Comparison of ENCODE assay signal across 11 mouse cellular contexts in the genomic region with DNA sequence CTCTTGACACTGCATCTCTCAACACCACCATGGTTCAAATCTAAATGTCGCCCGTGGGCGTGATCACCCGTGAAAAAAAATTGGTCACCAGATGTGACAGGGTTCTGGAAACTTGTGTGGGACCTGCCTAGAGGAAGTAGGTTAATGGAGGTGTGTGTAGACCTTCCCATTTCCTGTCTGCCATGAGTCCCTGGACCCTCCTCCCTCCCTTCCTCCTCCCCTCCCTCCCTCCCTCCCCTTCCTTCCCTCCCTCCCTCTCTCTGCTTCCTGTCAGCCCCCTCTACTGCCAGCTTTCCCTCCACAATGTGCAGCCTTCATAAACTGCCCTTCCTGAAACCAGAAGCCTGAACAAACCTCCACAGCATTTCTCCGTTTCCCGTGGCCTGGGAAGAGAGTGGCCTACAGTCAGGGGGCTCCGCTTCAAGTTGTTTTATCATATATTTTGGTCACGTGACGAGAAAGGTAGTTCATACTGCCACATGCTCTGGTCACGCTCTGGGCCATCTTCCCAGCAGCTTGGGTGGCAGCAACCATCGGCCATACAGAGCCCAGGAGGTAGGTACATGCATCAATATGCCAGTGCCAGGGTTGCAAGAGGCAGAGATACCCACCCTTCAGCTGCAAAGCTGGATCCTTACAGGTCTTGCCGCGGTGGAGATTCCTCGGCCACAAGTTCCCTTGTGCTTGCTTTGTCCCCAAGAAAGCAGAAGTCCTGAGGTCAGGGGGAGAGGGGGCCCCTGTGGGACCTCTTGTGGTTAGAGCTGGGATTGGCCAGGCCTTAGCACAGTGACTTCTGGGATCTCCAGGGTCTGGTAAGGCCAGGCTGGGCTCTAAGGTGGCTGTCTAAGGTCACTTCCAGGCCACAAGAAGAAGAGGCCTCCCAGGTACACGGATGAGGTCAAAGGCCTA. TPM values are rescaled to one million over a fixed set of nuclear protein-coding genes. Genes with fewer than 3 reads are reported as not detected.
DNase-seq lines count a peak whose midpoint lies in the region; ATAC-seq and TF ChIP-seq lines count a peak whose summit lies in the region.
"Had no signal": no experiment of that assay in that cellular context is flagged by ENCODE, and none has a peak within 500 bp of the region (broad histone marks: within the 10 kb centered on the region; RNA-seq: fewer than 3 reads in every experiment).

No protein-coding gene starts in this region.

- H3K4me3 ChIP-seq in forebrain, embryonic 10.5 days, result no peak overlapping the region
- no peak overlapping the region for H3K4me3 ChIP-seq in forebrain, embryonic 13.5 days
- H3K4me3 ChIP-seq in lung, adult 2 months (replicated peaks; ENCODE audit: extremely low read depth, low read depth, low read length), result no peak overlapping the region
- H3K4me3 ChIP-seq: forebrain, embryonic 15.5 days; neural tube, embryonic 12.5 days had no signal

- TF ChIP-seq CTCF in lung, adult 2 months (IDR thresholded peaks at IDR 0.05; ENCODE audit: insufficient read depth, low read length), result no peak

- no peak for DNase-seq in forebrain, embryonic 10.5 days (ENCODE audit: extremely low spot score, low spot score)
- peak; percentile 45 to 56 for DNase-seq in lung, postnatal 4 days
- no peak for DNase-seq in lung, adult 2 months
- peak; percentile 58 for DNase-seq in liver
- DNase-seq in splenic B cell, adult 2 months (ENCODE audit: low read depth, low spot score), result peak; percentile 82
- DNase-seq in cerebellum, adult 18-20 months, result no peak
- no peak for DNase-seq in cerebellum, adult 9-10 months

- H3K36me3 ChIP-seq in forebrain, embryonic 10.5 days (replicated peaks), result no peaks in the 10 kb centered on the region
- no peaks in the 10 kb centered on the region for H3K36me3 ChIP-seq in forebrain, embryonic 13.5 days (ENCODE audit: poor library complexity, severe bottlenecking)
- no peaks in the 10 kb centered on the region for H3K36me3 ChIP-seq in splenic B cell, adult 2 months (ENCODE audit: control insufficient read depth, insufficient read depth, low read length, poor library complexity, severe bottlenecking)
- H3K36me3 ChIP-seq: forebrain, embryonic 15.5 days; neural tube, embryonic 12.5 days had no signal

- ATAC-seq in forebrain, embryonic 13.5 days, result no peak
- ATAC-seq: forebrain, embryonic 15.5 days had no signal

- no peak for TF ChIP-seq POLR2A in lung, adult 2 months (IDR thresholded peaks at IDR 0.05; ENCODE audit: borderline replicate concordance, extremely low read depth, low read depth, low read length)

- no peak overlapping the region for H3K4me2 ChIP-seq in forebrain, embryonic 13.5 days
- H3K4me2 ChIP-seq: forebrain, embryonic 15.5 days; neural tube, embryonic 12.5 days had no signal

- H3K27me3 ChIP-seq in forebrain, embryonic 10.5 days (ENCODE audit: poor library complexity, severe bottlenecking), result no peaks in the 10 kb centered on the region
- H3K27me3 ChIP-seq in forebrain, embryonic 13.5 days, result no peaks in the 10 kb centered on the region
- no peaks in the 10 kb centered on the region for H3K27me3 ChIP-seq in splenic B cell, adult 2 months (ENCODE audit: control insufficient read depth, insufficient read depth, low read length, poor library complexity, severe bottlenecking)
- H3K27me3 ChIP-seq: forebrain, embryonic 15.5 days; neural tube, embryonic 12.5 days had no signal

- H3K27ac ChIP-seq in forebrain, embryonic 10.5 days, result peak overlapping the region; percentile 56
- H3K27ac ChIP-seq in forebrain, embryonic 13.5 days, result no peak overlapping the region
- H3K27ac ChIP-seq: forebrain, embryonic 15.5 days; neural tube, embryonic 12.5 days had no signal

- H3K9ac ChIP-seq in forebrain, embryonic 13.5 days, result no peak overlapping the region
- H3K9ac ChIP-seq: forebrain, embryonic 15.5 days; neural tube, embryonic 12.5 days had no signal

- H3K4me1 ChIP-seq in forebrain, embryonic 10.5 days, result peaks cover 41% of the 10 kb centered on the region
- H3K4me1 ChIP-seq in forebrain, embryonic 13.5 days, result no peaks in the 10 kb centered on the region
- no peaks in the 10 kb centered on the region; the same call in 1 of the 2 replicates for H3K4me1 ChIP-seq in lung, adult 2 months (ENCODE audit: control insufficient read depth, insufficient read depth, low read length)
- H3K4me1 ChIP-seq: forebrain, embryonic 15.5 days had no signal

- H3K9me3 ChIP-seq in forebrain, embryonic 10.5 days, result no peaks in the 10 kb centered on the region
- no peaks in the 10 kb centered on the region for H3K9me3 ChIP-seq in forebrain, embryonic 13.5 days (replicated peaks)
- H3K9me3 ChIP-seq: forebrain, embryonic 15.5 days; neural tube, embryonic 12.5 days had no signal

- 81% methylated on average over 15 of the region's 15 CpGs for whole genome bisulfite sequencing in forebrain, embryonic 10.5 days
- WGBS in forebrain, embryonic 13.5 days, result 80% methylated on average over 15 of the region's 15 CpGs
- 52% methylated on average over 15 of the region's 15 CpGs for WGBS in lung, adult 2 months

RNA-seq across cellular contexts. Expression of gene Rbm38, which starts 41.4 kb away (rescaled TPM):
- polyA plus RNA-seq in forebrain, embryonic 10.5 days (2016; fragmentation: Nextera tagmentation; extraction: Ambion mirVana), result 119 and 123 TPM in 2 replicates
- polyA plus RNA-seq in forebrain, embryonic 13.5 days (2015; fragmentation: Nextera tagmentation; extraction: Ambion mirVana), result 40.0 and 47.6 TPM in 2 replicates
- polyA plus RNA-seq in lung, adult 2 months (2012; rRNA removed), result 89.5 and 92.5 TPM in 2 replicates

RNA-seq across cellular contexts. Expression of gene Ctcfl, which starts 57.6 kb away (rescaled TPM):
- polyA plus RNA-seq in forebrain, embryonic 10.5 days (2016; fragmentation: Nextera tagmentation; extraction: Ambion mirVana), result 0.04 and 0.07 TPM in 2 replicates
- polyA plus RNA-seq in forebrain, embryonic 13.5 days (2015; fragmentation: Nextera tagmentation; extraction: Ambion mirVana), result 0.05 and 0.14 TPM in 2 replicates
- polyA plus RNA-seq in lung, adult 2 months (2012; rRNA removed), result not detected in 2 replicates
- polyA plus RNA-seq: large intestine, adult 2 months had no signal

Comparison
In these comparisons a context has a peak if more than half of its experiments do, and no peak if none do; other contexts are left out.
1. DNase-seq: peak in lung, postnatal 4 days (2 of 2), liver (single experiment) and splenic B cell, adult 2 months (single experiment); none in forebrain, embryonic 10.5 days (single experiment), lung, adult 2 months (single experiment), cerebellum, adult 18-20 months (0 of 2) and cerebellum, adult 9-10 months (single experiment).